Mouse (Mus musculus) intestine, postnatal 0 days (tissue): ENCODE data around the gene Efna2. TPM values are rescaled to one million over a fixed set of nuclear protein-coding genes. Genes with fewer than 3 reads are reported as not detected.
A peak's percentile ranks its signal among the peaks of the same experiment; 100 is the strongest.

Experiments
- ATAC-seq: fragments of 200-750 bp; cut with Nextera tagmentation; 2 replicates; pipeline ENCODE4 v1.8.0; 2017; ENCODE audit warnings: mild to moderate bottlenecking, moderate TSS enrichment, moderate library complexity
- H3K27ac ChIP-seq: fragments of 300-500 bp; sonication (generic); 2 replicates; pipeline ENCODE4 v1.5.1; 2014; ENCODE audit warnings: mild to moderate bottlenecking, low read depth, low read length, moderate library complexity
- H3K27me3 ChIP-seq: fragments of 300-500 bp; sonication (generic); replicated peaks from 2 replicates; pipeline ENCODE4 v1.6.1; 2014; ENCODE audit warnings: low read length, mixed read lengths; ENCODE audit not compliant: control insufficient read depth, insufficient read depth
- H3K36me3 ChIP-seq: fragments of 300-500 bp; sonication (generic); 2 replicates; pipeline ENCODE4 v1.6.1; 2014; ENCODE audit warnings: mild to moderate bottlenecking, moderate library complexity; ENCODE audit not compliant: control insufficient read depth, insufficient read depth
- H3K4me1 ChIP-seq: fragments of 300-500 bp; sonication (generic); replicated peaks from 2 replicates; pipeline ENCODE4 v1.6.1; 2014; ENCODE audit warnings: antibody characterized with exemption, low read length, mixed read lengths; ENCODE audit not compliant: control insufficient read depth, insufficient read depth
- H3K4me2 ChIP-seq: fragments of 300-500 bp; sonication (generic); replicated peaks from 2 replicates; pipeline ENCODE4 v1.6.1; 2014; ENCODE audit warnings: low read depth, mild to moderate bottlenecking, moderate library complexity
- H3K4me3 ChIP-seq: fragments of 300-500 bp; sonication (generic); 2 replicates; pipeline ENCODE4 v1.5.1; 2014; ENCODE audit warnings: low read depth, low read length
- H3K9ac ChIP-seq: fragments of 300-500 bp; sonication (generic); 2 replicates; pipeline ENCODE4 v1.6.1; 2014; ENCODE audit warnings: mild to moderate bottlenecking, low read depth, low read length
- H3K9me3 ChIP-seq: fragments of 300-500 bp; sonication (generic); 2 replicates; pipeline ENCODE4 v1.6.1; 2016; ENCODE audit warnings: mixed run types; ENCODE audit not compliant: control insufficient read depth
- CTCF ChIP-seq: sonication (generic); IDR thresholded peaks from 2 replicates; pipeline ENCODE4 v1.5.1; 2016; ENCODE audit warnings: low read depth, mild to moderate bottlenecking, control low read depth, antibody characterized with exemption, moderate library complexity
- WGBS: fragments of 180-500 bp; shearing (Covaris S2); extraction: QIAGEN DNeasy Blood & Tissue Kit; methylation state at CpG from one replicate; pipeline ENCODE4 v1.1.7; 2014; 5-methylcytosine and 5-hydroxymethylcytosine counted together
- polyA plus RNA-seq: library from polyadenylated mRNA; unstranded; fragments of >200 nt; fragmentation: Nextera tagmentation; extraction: Ambion mirVana; gene quantifications from 2 replicates; pipeline ENCODE4 v1.2.1, GENCODE M21; 2015

Efna2 gene
- polyA plus RNA-seq, 1 experiment from 2014 or later = 3.5 TPM

DNA sequence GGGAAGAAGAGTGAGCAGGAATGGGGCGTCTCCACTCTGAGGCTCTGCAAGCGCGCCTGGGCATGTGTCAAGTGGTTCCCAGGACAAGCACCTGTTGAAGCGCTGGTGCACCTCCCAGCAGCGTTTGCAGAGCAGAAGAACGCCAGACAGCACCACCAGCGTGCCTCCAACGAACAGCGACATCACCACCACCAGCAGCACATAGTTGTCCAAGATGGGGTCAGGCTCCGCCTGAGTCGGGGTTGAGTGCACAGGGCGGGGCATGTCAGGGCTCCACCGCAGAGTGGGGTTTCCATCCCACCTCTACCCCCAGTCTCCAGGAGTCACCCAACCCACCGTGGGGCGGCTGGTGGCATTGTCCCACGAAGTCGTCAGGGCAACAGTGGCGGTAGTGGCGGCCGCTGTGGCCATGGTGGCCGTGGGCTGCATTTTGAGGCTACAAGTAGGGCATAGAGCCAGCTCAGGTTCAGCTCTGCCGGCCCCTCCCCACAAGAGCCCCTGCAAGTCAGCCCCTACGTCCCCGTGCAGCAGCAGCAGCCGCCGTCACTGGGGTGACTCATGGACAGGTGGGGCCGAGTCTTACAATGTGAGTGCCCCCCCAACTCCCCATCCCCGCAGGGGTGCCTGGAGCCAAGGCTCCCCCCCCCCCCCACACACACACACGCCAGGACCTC, 42.2 kb upstream of the Efna2 start:
- 0 out of 2 replicates have a peak, but pooled peaks have one; percentile 2 for TF ChIP-seq CTCF
- Histone ChIP-seq H3K27me3 (peaks cover 26% of the 10 kb centered on the region; the same call in 1 of the 2 replicates), H3K9ac (0 out of 2 replicates have a peak overlapping the region, but pooled peaks have one; percentile 22), H3K36me3 (peaks cover 5% of the 10 kb centered on the region; the same call in 1 of the 2 replicates), H3K4me1 (peaks cover 7% of the 10 kb centered on the region; the same call in 1 of the 2 replicates), H3K4me3 (peak overlapping the region; percentile 57), H3K4me2 (peak overlapping the region; percentile 98), H3K27ac (no peak overlapping the region), H3K9me3 (no peaks in the 10 kb centered on the region)
- ATAC-seq = no peak
- WGBS = 5% methylated on average over 28 of the region's 29 CpGs

- no peaks in the 10 kb centered on the region for H3K9me3 ChIP-seq
- H3K36me3 ChIP-seq = no peaks in the 10 kb centered on the region
- peak overlapping the region; percentile 57 for H3K4me3 ChIP-seq
- no peak for TF ChIP-seq CTCF
- H3K4me1 ChIP-seq = peaks cover 9% of the 10 kb centered on the region; the same call in 1 of the 2 replicates
- H3K27me3 ChIP-seq = peaks cover 26% of the 10 kb centered on the region; the same call in 1 of the 2 replicates
- H3K4me2 ChIP-seq = peak overlapping the region; percentile 98
- no peak overlapping the region for H3K9ac ChIP-seq
- ATAC-seq = no peak
- no peak overlapping the region for H3K27ac ChIP-seq
- WGBS = 8% methylated on average over 31 of the region's 33 CpGs
Measured at GRCm38 (mm10) chr10:80137626-80138552, 41.4 kb upstream of the Efna2 start.

- H3K4me3 ChIP-seq = peak within 1 kb of the TSS; percentile 57
- no peaks in the 10 kb centered on the region for H3K9me3 ChIP-seq
- no peak within 1 kb of the TSS for H3K27ac ChIP-seq
- WGBS = under 1% methylated on average over 70 of the region's 94 CpGs
- H3K4me1 ChIP-seq = peaks cover 10% of the 10 kb centered on the region; the same call in 1 of the 2 replicates
- H3K36me3 ChIP-seq = peaks cover 6% of the 10 kb centered on the region; the same call in 1 of the 2 replicates
- H3K9ac ChIP-seq = peak within 1 kb of the TSS; percentile 60
- TF ChIP-seq CTCF = no peak
- peaks cover 26% of the 10 kb centered on the region; the same call in 1 of the 2 replicates for H3K27me3 ChIP-seq
- peak within 1 kb of the TSS; percentile 98 for H3K4me2 ChIP-seq
- no peak for ATAC-seq
Measured at GRCm38 (mm10) chr10:80138553-80139438, 40.5 kb upstream of the Efna2 start, which contains the start of gene Atp5d. Atp5d (plus strand) TSS chr10:80138632.

DNA sequence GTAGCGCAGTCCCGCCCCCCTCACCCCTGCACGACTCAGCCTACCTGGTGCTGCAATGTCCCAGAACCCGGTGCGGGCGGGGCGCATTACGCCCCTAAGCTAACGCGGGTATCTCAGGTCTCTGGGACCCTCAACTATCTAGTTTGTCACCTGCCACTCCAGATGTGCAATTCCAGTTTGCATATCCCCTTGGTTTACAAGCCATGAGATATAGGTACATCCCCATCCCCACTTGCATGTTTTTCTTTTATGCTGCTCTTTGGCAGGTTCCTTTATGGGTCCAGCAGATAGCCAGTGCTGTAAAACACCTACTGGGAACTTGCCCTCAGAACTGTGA, 39.9 kb upstream of the Efna2 start:
- TF ChIP-seq CTCF = no peak
- Histone ChIP-seq H3K9me3 (no peaks in the 10 kb centered on the region), H3K27me3 (peaks cover 26% of the 10 kb centered on the region; the same call in 1 of the 2 replicates), H3K9ac (peak overlapping the region; percentile 60), H3K4me3 (peak overlapping the region; percentile 57), H3K4me1 (peaks cover 10% of the 10 kb centered on the region; the same call in 1 of the 2 replicates), H3K4me2 (peak overlapping the region; percentile 98), H3K36me3 (peaks cover 12% of the 10 kb centered on the region), H3K27ac (no peak overlapping the region)
- 0% methylated on average over 9 of the region's 10 CpGs for WGBS
- no peak for ATAC-seq

DNA sequence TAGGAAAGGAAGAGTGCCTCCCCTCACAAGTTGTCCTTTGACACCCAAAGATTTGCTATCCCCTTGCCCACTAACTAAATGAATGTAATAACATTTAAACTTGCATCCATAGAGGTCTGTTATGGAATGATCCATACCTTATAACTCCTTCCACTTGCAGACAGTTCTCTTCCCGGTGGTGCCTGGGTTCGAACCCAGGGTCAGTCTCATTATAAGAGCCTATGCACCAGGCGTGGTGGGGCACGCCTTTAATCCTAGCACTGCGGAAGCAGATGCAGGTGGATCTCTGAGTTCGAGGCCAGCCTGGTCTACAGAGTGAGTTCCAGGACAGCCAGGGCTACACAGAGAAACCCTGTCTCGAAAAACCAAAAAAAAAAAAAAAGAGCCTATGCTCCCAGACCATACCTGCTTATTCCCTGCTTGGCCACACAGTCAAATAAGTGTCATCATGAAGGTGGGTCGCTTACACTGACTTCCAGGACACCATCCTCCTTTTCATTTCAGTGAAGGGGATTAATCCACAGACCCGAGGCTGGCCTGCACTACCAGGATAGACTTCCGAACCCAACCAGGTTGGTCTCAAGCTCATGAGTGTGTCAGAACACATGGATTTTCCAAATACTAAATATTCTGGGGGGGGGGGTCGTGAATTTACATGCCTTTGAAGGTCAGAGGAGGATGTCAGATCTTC, 39.2 kb upstream of the Efna2 start:
- no peak for ATAC-seq
- 76% methylated on average over 11 of the region's 11 CpGs for WGBS
- peaks cover 26% of the 10 kb centered on the region; the same call in 1 of the 2 replicates for H3K27me3 ChIP-seq
- H3K36me3 ChIP-seq = peaks cover 19% of the 10 kb centered on the region
- H3K4me1 ChIP-seq = peaks cover 10% of the 10 kb centered on the region; the same call in 1 of the 2 replicates
- no peak for TF ChIP-seq CTCF
- H3K9ac ChIP-seq = no peak overlapping the region
- H3K4me3 ChIP-seq = no peak overlapping the region
- no peak overlapping the region for H3K4me2 ChIP-seq
- H3K9me3 ChIP-seq = no peaks in the 10 kb centered on the region
- no peak overlapping the region for H3K27ac ChIP-seq
